Mouse (Mus musculus): ENCODE measurements around the gene Camta1. TPM values are rescaled to one million over a fixed set of nuclear protein-coding genes. Genes with fewer than 3 reads are reported as not detected.
A peak's percentile ranks its signal among the peaks of the same experiment; 100 is the strongest.

Camta1 gene
- polyA plus RNA-seq, 1 experiment from 2014 or later: 137 TPM

- WGBS (ENCODE audit: insufficient replicate concordance): 79% methylated on average over 11 of the region's 11 CpGs
- Histone ChIP-seq H3K4me1 (ENCODE audit: control insufficient read depth, insufficient read depth, low read length) (peaks cover 10% of the 10 kb centered on the region; the same call in 1 of the 2 replicates), H3K36me3 (ENCODE audit: control insufficient read depth, insufficient read depth, low read length) (no peaks in the 10 kb centered on the region), H3K27me3 (ENCODE audit: control insufficient read depth, insufficient read depth, low read length) (no peaks in the 10 kb centered on the region), H3K27ac (ENCODE audit: low read depth, low read length) (no peak overlapping the region), H3K9me3 (replicated peaks; ENCODE audit: control insufficient read depth, low read length) (no peaks in the 10 kb centered on the region), H3K9ac (ENCODE audit: low read depth, low read length) (no peak overlapping the region), H3K4me3 (ENCODE audit: low read depth, low read length) (no peak overlapping the region), H3K4me2 (no peak overlapping the region)
- ATAC-seq (replicated peaks; ENCODE audit: insufficient number of reproducible peaks, low FRiP score, low TSS enrichment): no peak
Measured at GRCm38 (mm10) chr4:151306890-151307289, 554.8 kb downstream of the Camta1 start.

GRCm38 (mm10) chr4:151306311-151306765, 555.3 kb downstream of the Camta1 start:
- Histone ChIP-seq H3K4me1 (ENCODE audit: control insufficient read depth, insufficient read depth, low read length) (peaks cover 10% of the 10 kb centered on the region; the same call in 1 of the 2 replicates), H3K4me2 (no peak overlapping the region), H3K27ac (ENCODE audit: low read depth, low read length) (no peak overlapping the region), H3K36me3 (ENCODE audit: control insufficient read depth, insufficient read depth, low read length) (no peaks in the 10 kb centered on the region), H3K9me3 (replicated peaks; ENCODE audit: control insufficient read depth, low read length) (no peaks in the 10 kb centered on the region), H3K27me3 (ENCODE audit: control insufficient read depth, insufficient read depth, low read length) (peaks cover 1% of the 10 kb centered on the region; the same call in 1 of the 2 replicates), H3K4me3 (ENCODE audit: low read depth, low read length) (no peak overlapping the region), H3K9ac (ENCODE audit: low read depth, low read length) (no peak overlapping the region)
- 43% methylated on average over 11 of the region's 11 CpGs for WGBS (ENCODE audit: insufficient replicate concordance)
- no peak for ATAC-seq (replicated peaks; ENCODE audit: insufficient number of reproducible peaks, low FRiP score, low TSS enrichment)

- H3K27ac ChIP-seq (ENCODE audit: low read depth, low read length): no peak overlapping the region
- peaks cover 10% of the 10 kb centered on the region; the same call in 1 of the 2 replicates for H3K4me1 ChIP-seq (ENCODE audit: control insufficient read depth, insufficient read depth, low read length)
- H3K9me3 ChIP-seq (replicated peaks; ENCODE audit: control insufficient read depth, low read length): no peaks in the 10 kb centered on the region
- H3K27me3 ChIP-seq (ENCODE audit: control insufficient read depth, insufficient read depth, low read length): peaks cover 3% of the 10 kb centered on the region; the same call in 1 of the 2 replicates
- H3K4me2 ChIP-seq: no peak overlapping the region
- H3K9ac ChIP-seq (ENCODE audit: low read depth, low read length): no peak overlapping the region
- H3K36me3 ChIP-seq (ENCODE audit: control insufficient read depth, insufficient read depth, low read length): no peaks in the 10 kb centered on the region
- WGBS (ENCODE audit: insufficient replicate concordance): 70% methylated on average over 6 of the region's 6 CpGs
- no peak overlapping the region for H3K4me3 ChIP-seq (ENCODE audit: low read depth, low read length)
- no peak for ATAC-seq (replicated peaks; ENCODE audit: insufficient number of reproducible peaks, low FRiP score, low TSS enrichment)
Measured at GRCm38 (mm10) chr4:151305761-151306160, 555.9 kb downstream of the Camta1 start.

- 83% methylated on average over 3 of the region's 3 CpGs for WGBS (ENCODE audit: insufficient replicate concordance)
- H3K9me3 ChIP-seq (replicated peaks; ENCODE audit: control insufficient read depth, low read length): no peaks in the 10 kb centered on the region
- H3K4me3 ChIP-seq (ENCODE audit: low read depth, low read length): no peak overlapping the region
- H3K9ac ChIP-seq (ENCODE audit: low read depth, low read length): no peak overlapping the region
- H3K27ac ChIP-seq (ENCODE audit: low read depth, low read length): no peak overlapping the region
- no peaks in the 10 kb centered on the region for H3K36me3 ChIP-seq (ENCODE audit: control insufficient read depth, insufficient read depth, low read length)
- ATAC-seq (replicated peaks; ENCODE audit: insufficient number of reproducible peaks, low FRiP score, low TSS enrichment): no peak
- H3K27me3 ChIP-seq (ENCODE audit: control insufficient read depth, insufficient read depth, low read length): peaks cover 3% of the 10 kb centered on the region; the same call in 1 of the 2 replicates
- H3K4me1 ChIP-seq (ENCODE audit: control insufficient read depth, insufficient read depth, low read length): peaks cover 7% of the 10 kb centered on the region; the same call in 1 of the 2 replicates
- no peak overlapping the region for H3K4me2 ChIP-seq
Measured at GRCm38 (mm10) chr4:151303931-151304330, 557.7 kb downstream of the Camta1 start.

- peaks cover 3% of the 10 kb centered on the region; the same call in 1 of the 2 replicates for H3K27me3 ChIP-seq (ENCODE audit: control insufficient read depth, insufficient read depth, low read length)
- H3K9ac ChIP-seq (ENCODE audit: low read depth, low read length): no peak overlapping the region
- H3K36me3 ChIP-seq (ENCODE audit: control insufficient read depth, insufficient read depth, low read length): no peaks in the 10 kb centered on the region
- H3K9me3 ChIP-seq (replicated peaks; ENCODE audit: control insufficient read depth, low read length): no peaks in the 10 kb centered on the region
- H3K4me1 ChIP-seq (ENCODE audit: control insufficient read depth, insufficient read depth, low read length): peaks cover 11% of the 10 kb centered on the region
- no peak for ATAC-seq (replicated peaks; ENCODE audit: insufficient number of reproducible peaks, low FRiP score, low TSS enrichment)
- no peak overlapping the region for H3K4me2 ChIP-seq
- no peak overlapping the region for H3K27ac ChIP-seq (ENCODE audit: low read depth, low read length)
- WGBS (ENCODE audit: insufficient replicate concordance): 71% methylated on average over 5 of the region's 5 CpGs
- no peak overlapping the region for H3K4me3 ChIP-seq (ENCODE audit: low read depth, low read length)
Measured at GRCm38 (mm10) chr4:151303436-151303835, 558.2 kb downstream of the Camta1 start.

GRCm38 (mm10) chr4:151302195-151303126, 559.2 kb downstream of the Camta1 start:
- H3K36me3 ChIP-seq (ENCODE audit: control insufficient read depth, insufficient read depth, low read length): no peaks in the 10 kb centered on the region
- ATAC-seq (replicated peaks; ENCODE audit: insufficient number of reproducible peaks, low FRiP score, low TSS enrichment): no peak; the same call in 1 of the 2 replicates
- 42% methylated on average over 11 of the region's 11 CpGs for WGBS (ENCODE audit: insufficient replicate concordance)
- H3K9ac ChIP-seq (ENCODE audit: low read depth, low read length): no peak overlapping the region
- H3K4me1 ChIP-seq (ENCODE audit: control insufficient read depth, insufficient read depth, low read length): peaks cover 14% of the 10 kb centered on the region
- H3K9me3 ChIP-seq (replicated peaks; ENCODE audit: control insufficient read depth, low read length): no peaks in the 10 kb centered on the region
- no peak overlapping the region for H3K4me2 ChIP-seq
- no peak overlapping the region for H3K27ac ChIP-seq (ENCODE audit: low read depth, low read length)
- H3K27me3 ChIP-seq (ENCODE audit: control insufficient read depth, insufficient read depth, low read length): peaks cover 3% of the 10 kb centered on the region; the same call in 1 of the 2 replicates
- H3K4me3 ChIP-seq (ENCODE audit: low read depth, low read length): no peak overlapping the region

GRCm38 (mm10) chr4:151301337-151301736, 560.3 kb downstream of the Camta1 start:
- 39% methylated on average over 9 of the region's 9 CpGs for WGBS (ENCODE audit: insufficient replicate concordance)
- peaks cover 14% of the 10 kb centered on the region for H3K4me1 ChIP-seq (ENCODE audit: control insufficient read depth, insufficient read depth, low read length)
- no peak for ATAC-seq (replicated peaks; ENCODE audit: insufficient number of reproducible peaks, low FRiP score, low TSS enrichment)
- H3K4me2 ChIP-seq: no peak overlapping the region
- no peak overlapping the region for H3K9ac ChIP-seq (ENCODE audit: low read depth, low read length)
- no peak overlapping the region for H3K4me3 ChIP-seq (ENCODE audit: low read depth, low read length)
- H3K36me3 ChIP-seq (ENCODE audit: control insufficient read depth, insufficient read depth, low read length): no peaks in the 10 kb centered on the region
- H3K27me3 ChIP-seq (ENCODE audit: control insufficient read depth, insufficient read depth, low read length): peaks cover 3% of the 10 kb centered on the region; the same call in 1 of the 2 replicates
- H3K9me3 ChIP-seq (replicated peaks; ENCODE audit: control insufficient read depth, low read length): no peaks in the 10 kb centered on the region
- no peak overlapping the region for H3K27ac ChIP-seq (ENCODE audit: low read depth, low read length)

- no peak overlapping the region for H3K9ac ChIP-seq (ENCODE audit: low read depth, low read length)
- peaks cover 17% of the 10 kb centered on the region for H3K4me1 ChIP-seq (ENCODE audit: control insufficient read depth, insufficient read depth, low read length)
- peaks cover 3% of the 10 kb centered on the region; the same call in 1 of the 2 replicates for H3K27me3 ChIP-seq (ENCODE audit: control insufficient read depth, insufficient read depth, low read length)
- no peak for ATAC-seq (replicated peaks; ENCODE audit: insufficient number of reproducible peaks, low FRiP score, low TSS enrichment)
- no peak overlapping the region for H3K4me3 ChIP-seq (ENCODE audit: low read depth, low read length)
- 16% methylated on average over 15 of the region's 15 CpGs for WGBS (ENCODE audit: insufficient replicate concordance)
- H3K4me2 ChIP-seq: peak overlapping the region; percentile 3
- H3K27ac ChIP-seq (ENCODE audit: low read depth, low read length): no peak overlapping the region
- no peaks in the 10 kb centered on the region for H3K36me3 ChIP-seq (ENCODE audit: control insufficient read depth, insufficient read depth, low read length)
- no peaks in the 10 kb centered on the region for H3K9me3 ChIP-seq (replicated peaks; ENCODE audit: control insufficient read depth, low read length)
Measured at GRCm38 (mm10) chr4:151300706-151301105, 561.0 kb downstream of the Camta1 start.
